Mouse (Mus musculus) heart, adult 11 months (tissue): ENCODE measurements around the gene Snx29.
"Not testable (repeated sequence)": the region's sequence is repeated elsewhere in the genome, so short reads cannot be mapped to it uniquely, and the experiment has no call there.

Experiments used
- DNase-seq: peaks from one replicate; pipeline ENCODE4 v3.0.0; 2022

The Snx29 gene

DNA sequence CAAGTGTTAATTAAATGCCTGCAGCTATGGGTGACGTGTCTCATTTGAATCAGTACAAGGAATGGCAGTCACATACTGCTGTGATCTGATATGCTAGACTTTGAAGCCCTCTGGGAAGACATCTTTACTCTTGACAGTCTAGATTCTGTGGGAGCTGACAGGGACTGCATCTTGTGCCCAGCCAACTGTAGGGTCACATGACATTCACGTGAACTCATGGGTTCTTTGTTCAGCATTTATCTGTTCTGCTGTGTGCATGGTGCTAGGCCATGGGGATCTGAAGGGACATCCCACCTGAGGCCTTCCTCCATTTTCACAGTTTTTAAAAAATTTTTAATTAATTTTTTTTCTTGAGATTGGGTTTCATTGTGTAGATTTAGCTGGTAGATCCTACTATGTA, 91.9 kb downstream of the Snx29 start:
- no peak for DNase-seq

DNA sequence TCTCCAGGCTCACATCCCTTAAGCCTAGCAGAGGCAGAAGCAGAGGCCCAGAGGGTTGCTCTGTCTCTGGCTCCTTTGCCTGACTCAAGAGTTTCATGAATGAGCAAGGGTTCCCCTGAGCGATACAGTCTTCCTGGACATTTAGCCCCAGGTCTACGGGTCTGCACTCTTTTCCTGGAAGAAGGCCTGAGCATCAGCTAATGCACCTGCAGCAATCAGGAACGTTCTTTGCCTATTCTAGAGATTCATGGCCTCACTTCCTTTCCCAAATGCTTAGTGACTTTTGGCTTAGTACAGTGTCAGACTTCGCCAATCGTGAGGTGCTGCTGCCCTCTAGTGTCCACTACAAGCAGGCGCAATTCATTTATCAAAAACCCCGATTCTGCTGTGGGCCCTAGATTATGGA, 95.5 kb downstream of the Snx29 start:
- DNase-seq: no peak

- DNase-seq: peak; percentile 88
These were observed 97.8 kb downstream of the Snx29 start for GRCm38 (mm10) chr16:11420311-11421080.

GRCm38 (mm10) chr16:11422165-11422564, 99.5 kb downstream of the Snx29 start:
- DNase-seq: no peak

GRCm38 (mm10) chr16:11422889-11423610, 100.3 kb downstream of the Snx29 start:
- DNase-seq: no peak

- not testable (repeated sequence) for DNase-seq
These were observed 101.0 kb downstream of the Snx29 start for GRCm38 (mm10) chr16:11423611-11424297.

GRCm38 (mm10) chr16:11424568-11425145, 101.9 kb downstream of the Snx29 start:
- no peak for DNase-seq

DNA sequence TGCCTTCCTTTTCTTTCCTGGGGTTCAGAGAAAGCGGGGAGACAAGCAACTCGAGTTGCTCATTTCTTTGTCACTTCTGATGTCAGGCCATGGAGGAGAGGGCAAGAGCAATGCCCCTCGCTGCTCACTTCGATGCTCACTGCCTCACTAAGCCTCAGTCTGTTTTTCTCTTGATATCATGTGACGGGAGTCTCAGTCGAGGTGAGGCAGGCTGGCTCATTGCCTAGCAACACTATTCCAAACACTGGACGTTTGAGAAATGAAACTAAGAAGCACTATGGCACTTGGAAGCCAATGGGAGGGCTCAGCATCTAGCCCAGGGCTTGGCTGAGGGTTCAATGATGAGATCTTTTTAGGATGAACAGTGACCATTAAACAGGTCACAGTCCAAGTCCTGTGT, 102.6 kb downstream of the Snx29 start:
- DNase-seq: no peak

DNA sequence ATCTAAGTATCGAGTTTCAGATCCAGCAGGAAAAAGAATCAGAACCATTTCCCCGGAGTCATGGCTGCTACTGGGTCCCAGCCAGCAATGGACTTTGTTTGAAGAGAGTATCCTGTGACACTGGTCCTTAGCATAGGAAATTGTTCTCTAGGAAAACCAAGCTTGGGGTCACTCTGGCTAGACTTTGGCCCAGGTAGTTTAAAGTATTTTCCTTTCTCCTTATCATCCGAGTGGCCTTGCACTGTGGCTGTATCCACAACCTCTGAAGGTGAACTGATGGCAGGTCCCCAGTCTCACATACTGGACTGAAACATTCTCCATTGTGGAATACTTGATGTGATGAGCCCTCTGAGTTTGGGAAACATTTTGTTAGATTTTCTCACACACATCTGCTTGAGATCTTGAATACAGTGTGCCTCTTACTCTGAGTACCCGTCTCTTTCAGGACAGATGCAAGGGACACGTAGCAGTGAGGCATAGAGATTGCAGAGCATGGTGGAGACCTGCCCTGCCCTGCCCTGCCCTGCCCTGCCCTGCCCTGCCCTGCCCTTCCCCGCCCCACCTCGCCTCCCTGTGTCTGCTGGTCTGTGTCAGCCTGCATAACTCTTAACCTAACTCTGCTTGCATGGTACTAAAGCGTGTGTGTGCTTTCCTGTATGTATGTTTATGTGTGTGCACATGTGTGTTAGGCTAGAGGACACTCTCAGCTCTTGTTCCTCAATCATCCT, 104.3 kb downstream of the Snx29 start:
- no peak for DNase-seq

DNA sequence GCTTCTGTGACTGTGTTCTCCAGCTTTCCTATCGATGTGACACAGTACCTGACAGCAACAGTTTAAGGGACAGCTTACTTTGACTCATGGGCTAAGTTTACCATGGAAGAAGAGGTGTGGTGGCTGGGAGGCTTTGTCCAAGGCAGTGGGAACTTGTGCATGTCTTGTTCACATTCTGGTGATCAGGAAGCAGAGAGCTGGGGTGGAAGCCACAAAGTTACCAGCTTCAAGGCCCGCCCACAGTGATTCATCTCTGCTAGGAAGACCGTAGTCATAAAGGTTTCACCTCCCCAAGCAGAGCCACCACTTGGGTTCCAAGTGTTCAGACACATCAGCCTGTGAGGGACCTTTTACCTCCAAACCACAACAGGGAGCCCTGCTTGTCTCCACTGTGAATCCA, 107.1 kb downstream of the Snx29 start:
- DNase-seq: no peak

DNA sequence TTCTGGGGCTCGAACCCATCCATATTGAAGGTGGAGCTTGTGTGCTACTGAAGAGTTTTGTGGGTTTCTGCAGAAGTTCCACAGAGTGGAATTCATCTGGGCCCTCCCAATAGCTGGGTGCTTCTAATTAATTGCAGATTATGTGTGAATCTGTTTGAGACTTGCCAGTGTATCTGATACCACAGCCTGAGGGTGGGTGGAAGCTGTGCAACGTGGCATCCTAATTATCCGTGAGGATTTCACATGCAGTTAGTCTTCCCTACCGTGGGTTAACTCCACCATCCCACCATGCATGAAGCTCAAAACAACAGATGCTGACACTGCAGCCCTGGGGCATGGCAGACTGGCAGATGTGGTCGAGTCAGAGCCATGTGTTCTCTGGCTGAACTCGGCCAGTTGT, 107.8 kb downstream of the Snx29 start:
- no peak for DNase-seq

DNA sequence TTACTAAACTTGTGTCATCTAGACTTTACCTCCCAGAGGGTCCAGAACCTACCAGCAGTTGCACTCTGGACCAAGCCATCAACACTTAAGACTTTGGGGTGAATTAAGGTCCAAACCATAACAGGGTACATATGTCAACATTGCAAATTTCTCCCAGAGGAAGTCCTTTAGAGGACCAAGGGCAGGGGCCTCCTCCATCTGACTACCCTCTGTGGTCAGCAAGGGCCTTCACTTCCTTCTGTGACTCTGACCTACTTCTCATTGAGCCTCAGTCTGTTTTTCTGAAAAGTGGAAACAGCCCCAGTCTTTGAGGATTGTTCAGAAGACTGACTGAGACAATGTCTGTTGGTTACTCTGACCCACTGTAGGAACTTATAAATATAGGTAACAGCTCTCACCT, 111.1 kb downstream of the Snx29 start:
- DNase-seq: no peak

GRCm38 (mm10) chr16:11437641-11438040, 114.9 kb downstream of the Snx29 start:
- DNase-seq: no peak

DNA sequence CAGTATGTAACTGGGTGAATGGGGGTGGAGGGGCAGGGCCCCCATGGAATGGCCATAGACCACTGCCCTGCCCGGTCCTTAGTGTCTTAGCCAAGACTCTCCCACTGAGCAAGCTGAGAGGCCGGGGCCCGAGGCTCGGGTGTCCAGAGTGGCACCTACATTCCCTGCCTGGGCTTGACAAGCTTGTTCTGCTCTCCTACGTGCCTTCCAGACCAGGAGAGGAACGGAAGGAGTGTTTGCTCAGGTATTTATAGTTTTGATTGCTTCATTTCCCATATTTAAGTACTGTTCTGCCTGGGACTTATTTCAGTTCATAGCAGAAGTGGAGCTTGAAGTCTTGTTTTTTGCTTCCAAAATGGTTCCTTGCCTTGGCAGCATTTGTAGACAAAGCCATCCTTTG, 116.7 kb downstream of the Snx29 start:
- DNase-seq: no peak

DNA sequence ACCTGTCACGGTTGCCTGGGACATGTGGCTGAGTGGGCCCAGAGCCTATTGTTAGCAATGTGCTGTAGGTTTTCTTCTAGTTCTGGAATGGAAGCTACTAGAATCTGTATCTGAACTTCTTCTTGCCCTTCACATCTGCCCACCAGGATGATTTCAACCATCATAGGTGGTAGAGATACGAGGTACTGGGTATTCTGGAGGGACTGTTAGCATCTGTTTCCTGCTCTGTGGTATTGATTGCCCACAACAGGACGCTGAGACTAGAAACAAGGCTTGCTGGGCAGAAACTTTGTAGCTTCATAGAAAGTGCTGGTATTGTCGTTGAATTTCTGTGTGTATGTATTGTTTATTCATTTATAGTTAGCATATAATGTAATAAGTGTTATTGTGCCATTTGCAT, 118.9 kb downstream of the Snx29 start:
- DNase-seq: no peak

- DNase-seq: no peak
These were observed 119.8 kb downstream of the Snx29 start for GRCm38 (mm10) chr16:11442534-11442933.

GRCm38 (mm10) chr16:11444626-11445025, 121.9 kb downstream of the Snx29 start:
- DNase-seq: no peak

DNA sequence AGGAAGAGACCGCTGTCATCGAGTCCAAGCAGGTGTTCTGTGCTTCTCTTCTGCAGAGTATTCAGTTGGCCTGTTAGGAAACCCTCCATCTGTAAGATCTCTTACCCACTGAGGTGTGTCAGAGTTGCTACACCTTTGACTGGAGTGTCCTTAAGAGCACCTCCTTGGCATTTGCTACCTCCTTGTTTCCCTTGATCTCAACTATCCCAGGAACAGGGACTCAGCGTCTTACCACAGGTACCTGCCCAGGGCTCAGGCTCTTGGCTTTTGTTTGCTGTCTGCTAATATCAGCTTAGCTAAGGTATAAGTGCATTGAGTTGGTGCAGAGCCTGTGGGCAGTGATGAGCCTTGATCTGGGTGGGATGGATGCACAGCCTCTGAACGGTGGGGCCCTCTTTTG, 124.3 kb downstream of the Snx29 start:
- no peak for DNase-seq

GRCm38 (mm10) chr16:11447905-11448304, 125.2 kb downstream of the Snx29 start:
- no peak for DNase-seq

- not testable (repeated sequence) for DNase-seq
These were observed 126.0 kb downstream of the Snx29 start for GRCm38 (mm10) chr16:11448696-11449095.

DNA sequence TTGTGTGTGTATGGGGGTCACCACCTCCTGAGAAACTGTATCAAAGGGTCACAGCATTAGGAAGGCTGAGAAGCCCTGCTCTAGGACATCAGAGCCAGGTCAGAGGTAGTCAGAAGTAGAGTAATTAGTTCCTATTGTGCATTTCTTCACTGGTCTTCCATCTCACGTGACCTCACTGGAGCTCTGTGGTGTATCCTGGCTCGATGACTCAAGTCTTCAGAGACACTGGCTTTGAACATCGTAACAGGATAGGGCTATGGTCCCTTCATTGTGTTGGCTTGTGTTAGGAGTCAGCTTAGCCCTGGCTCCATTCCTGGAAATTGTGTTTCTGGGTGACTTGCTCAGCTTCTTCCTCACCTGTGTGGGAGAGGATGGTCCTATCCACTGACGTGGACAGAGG, 126.6 kb downstream of the Snx29 start:
- no peak for DNase-seq

GRCm38 (mm10) chr16:11450626-11451025, 127.9 kb downstream of the Snx29 start:
- DNase-seq: no peak

- no peak for DNase-seq
These were observed 132.2 kb downstream of the Snx29 start for GRCm38 (mm10) chr16:11454871-11455270.
